Mouse (Mus musculus): ENCODE results near the gene Usp43. TPM values are rescaled to one million over a fixed set of nuclear protein-coding genes. Genes with fewer than 3 reads are reported as not detected.

Gene Usp43
- total and polyA plus RNA-seq, 3 experiments = 0.05 TPM; not detected in 2

DNA sequence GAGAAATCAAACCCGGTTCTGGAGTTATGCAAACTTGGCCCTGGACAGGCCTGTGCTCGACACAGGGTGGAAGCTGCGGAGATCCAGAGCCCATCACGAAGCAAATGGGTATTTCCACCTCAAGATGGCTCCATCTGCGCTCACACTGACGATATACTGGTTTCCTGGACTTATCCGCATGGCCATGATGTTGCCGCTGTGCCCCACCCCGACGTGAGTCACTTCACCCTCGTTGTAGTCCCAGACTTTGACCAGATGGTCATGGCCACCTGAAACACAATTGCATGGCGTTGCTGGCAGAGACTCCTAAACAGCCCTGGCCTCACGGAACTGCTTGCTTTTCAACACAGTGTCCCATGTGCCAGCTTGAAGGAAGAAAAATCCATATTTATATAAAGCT, 3.0 kb upstream of the Usp43 start:
- no peak overlapping the region for H3K4me3 ChIP-seq (ENCODE audit: low read depth, low read length)
- ATAC-seq (ENCODE audit: extremely low read depth, insufficient number of reproducible peaks, low FRiP score, poor library complexity, severe bottlenecking) (no peak), DNase-seq (ENCODE audit: low spot score) (no peak)
- no peaks in the 10 kb centered on the region for H3K27me3 ChIP-seq (ENCODE audit: insufficient read depth, low read length)
- no peaks in the 10 kb centered on the region for H3K4me1 ChIP-seq (ENCODE audit: insufficient read depth, low read depth, low read length)
- peaks cover 26% of the 10 kb centered on the region for H3K9me3 ChIP-seq (replicated peaks)
- TF ChIP-seq GATA2 (IDR thresholded peaks at IDR 0.05; ENCODE audit: borderline replicate concordance, low read depth, low read length) = no peak
- TF ChIP-seq TAL1 (conservative IDR thresholded peaks at IDR 0.05; ENCODE audit: low read depth, low read length) = no peak
- no peak for TF ChIP-seq GATA1 (IDR thresholded peaks at IDR 0.05; ENCODE audit: borderline replicate concordance, low read length)
- TF ChIP-seq POLR2AphosphoS5 (IDR thresholded peaks at IDR 0.05; ENCODE audit: insufficient replicate concordance, low read depth, low read length) = no peak
- TF ChIP-seq CTCF (IDR thresholded peaks at IDR 0.05; ENCODE audit: low read depth, low read length) = no peak
- no peaks in the 10 kb centered on the region for H3K36me3 ChIP-seq (replicated peaks)

DNA sequence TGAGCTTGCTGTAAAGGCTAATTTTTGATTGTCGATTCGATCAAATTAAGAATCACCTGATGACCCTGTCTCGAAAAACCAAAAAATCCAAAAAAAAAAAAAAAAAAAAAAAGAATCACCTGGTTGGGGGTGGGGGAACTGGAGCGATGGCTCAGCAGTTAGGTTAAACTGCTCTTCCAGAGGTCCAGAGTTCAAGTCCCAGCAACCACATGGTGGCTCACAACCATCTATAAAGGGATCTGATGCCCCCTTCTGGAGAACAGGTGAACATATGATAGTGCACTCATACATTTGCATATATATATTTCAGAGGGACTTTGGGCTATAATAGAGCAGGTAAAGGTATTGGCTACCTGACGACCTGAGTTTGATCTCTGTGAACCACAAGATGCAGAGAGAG, 1.8 kb upstream of the Usp43 start:
- H3K4me1 ChIP-seq (ENCODE audit: insufficient read depth, low read depth, low read length) = no peaks in the 10 kb centered on the region
- no peak overlapping the region for H3K4me3 ChIP-seq (ENCODE audit: low read depth, low read length)
- no peak for TF ChIP-seq GATA1 (IDR thresholded peaks at IDR 0.05; ENCODE audit: borderline replicate concordance, low read length)
- no peak for TF ChIP-seq TAL1 (conservative IDR thresholded peaks at IDR 0.05; ENCODE audit: low read depth, low read length)
- no peak for TF ChIP-seq GATA2 (IDR thresholded peaks at IDR 0.05; ENCODE audit: borderline replicate concordance, low read depth, low read length)
- TF ChIP-seq POLR2AphosphoS5 (IDR thresholded peaks at IDR 0.05; ENCODE audit: insufficient replicate concordance, low read depth, low read length) = no peak
- no peak for TF ChIP-seq CTCF (IDR thresholded peaks at IDR 0.05; ENCODE audit: low read depth, low read length)
- H3K36me3 ChIP-seq (replicated peaks) = no peaks in the 10 kb centered on the region
- no peak for ATAC-seq (ENCODE audit: extremely low read depth, insufficient number of reproducible peaks, low FRiP score, poor library complexity, severe bottlenecking)
- peaks cover 26% of the 10 kb centered on the region for H3K9me3 ChIP-seq (replicated peaks)
- no peak for DNase-seq (ENCODE audit: low spot score)
- H3K27me3 ChIP-seq (ENCODE audit: insufficient read depth, low read length) = no peaks in the 10 kb centered on the region

GRCm38 (mm10) chr11:67922755-67923125, 787 bp upstream of the Usp43 start:
- no peak for DNase-seq (ENCODE audit: low spot score)
- H3K4me3 ChIP-seq (ENCODE audit: low read depth, low read length) = no peak overlapping the region
- no peaks in the 10 kb centered on the region for H3K27me3 ChIP-seq (ENCODE audit: insufficient read depth, low read length)
- no peak for ATAC-seq (ENCODE audit: extremely low read depth, insufficient number of reproducible peaks, low FRiP score, poor library complexity, severe bottlenecking)
- TF ChIP-seq POLR2AphosphoS5 (IDR thresholded peaks at IDR 0.05; ENCODE audit: insufficient replicate concordance, low read depth, low read length) = no peak
- no peak for TF ChIP-seq GATA1 (IDR thresholded peaks at IDR 0.05; ENCODE audit: borderline replicate concordance, low read length)
- TF ChIP-seq CTCF (IDR thresholded peaks at IDR 0.05; ENCODE audit: low read depth, low read length) = no peak
- TF ChIP-seq GATA2 (IDR thresholded peaks at IDR 0.05; ENCODE audit: borderline replicate concordance, low read depth, low read length) = no peak
- TF ChIP-seq TAL1 (conservative IDR thresholded peaks at IDR 0.05; ENCODE audit: low read depth, low read length) = no peak
- H3K4me1 ChIP-seq (ENCODE audit: insufficient read depth, low read depth, low read length) = no peaks in the 10 kb centered on the region
- peaks cover 26% of the 10 kb centered on the region for H3K9me3 ChIP-seq (replicated peaks)
- H3K36me3 ChIP-seq (replicated peaks) = no peaks in the 10 kb centered on the region

DNA sequence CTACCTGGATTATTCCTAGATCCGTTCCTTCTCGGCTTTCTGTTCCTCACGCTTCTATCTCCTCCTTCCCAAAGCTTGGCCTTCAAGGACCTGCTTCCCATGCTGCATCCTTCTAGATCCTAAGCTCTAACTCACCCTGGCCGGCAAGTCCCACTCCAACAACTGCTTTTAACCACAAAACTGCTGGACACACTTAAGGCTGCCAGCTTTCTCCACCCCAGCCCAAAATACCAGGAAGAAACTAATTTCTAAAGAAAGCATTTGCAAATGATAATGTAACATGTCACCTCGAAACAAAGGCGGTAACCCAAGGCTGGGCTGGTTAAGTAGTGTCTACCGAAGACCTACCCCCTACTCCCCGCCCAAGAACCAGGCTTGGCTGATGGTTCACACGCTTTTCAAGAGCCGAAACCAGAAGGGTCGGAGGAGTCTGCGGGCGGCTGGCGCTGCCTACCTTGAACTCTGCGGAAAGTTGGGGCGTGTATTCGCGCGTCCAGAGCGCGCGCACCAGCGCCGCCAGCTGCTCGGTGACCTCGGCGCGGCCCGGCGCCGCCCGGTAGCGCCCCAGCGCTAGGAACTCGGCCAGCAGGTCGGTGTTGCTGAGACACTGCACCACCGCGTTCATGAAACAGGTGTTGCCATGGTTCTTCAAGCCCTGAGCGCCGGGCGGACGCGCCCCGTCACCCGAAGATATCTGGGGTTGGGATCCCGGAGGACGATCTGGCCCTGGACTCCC, 694 bp downstream of the Usp43 start:
- Histone ChIP-seq H3K4me3 (ENCODE audit: low read depth, low read length) (no peak overlapping the region), H3K27me3 (ENCODE audit: insufficient read depth, low read length) (no peaks in the 10 kb centered on the region), H3K4me1 (ENCODE audit: insufficient read depth, low read depth, low read length) (no peaks in the 10 kb centered on the region), H3K9me3 (replicated peaks) (peaks cover 26% of the 10 kb centered on the region), H3K36me3 (replicated peaks) (no peaks in the 10 kb centered on the region)
- TF ChIP-seq TAL1 (conservative IDR thresholded peaks at IDR 0.05; ENCODE audit: low read depth, low read length) (no peak), CTCF (IDR thresholded peaks at IDR 0.05; ENCODE audit: low read depth, low read length) (no peak), GATA2 (IDR thresholded peaks at IDR 0.05; ENCODE audit: borderline replicate concordance, low read depth, low read length) (no peak)
- ATAC-seq (ENCODE audit: extremely low read depth, insufficient number of reproducible peaks, low FRiP score, poor library complexity, severe bottlenecking) = no peak
- DNase-seq (ENCODE audit: low spot score) = no peak

DNA sequence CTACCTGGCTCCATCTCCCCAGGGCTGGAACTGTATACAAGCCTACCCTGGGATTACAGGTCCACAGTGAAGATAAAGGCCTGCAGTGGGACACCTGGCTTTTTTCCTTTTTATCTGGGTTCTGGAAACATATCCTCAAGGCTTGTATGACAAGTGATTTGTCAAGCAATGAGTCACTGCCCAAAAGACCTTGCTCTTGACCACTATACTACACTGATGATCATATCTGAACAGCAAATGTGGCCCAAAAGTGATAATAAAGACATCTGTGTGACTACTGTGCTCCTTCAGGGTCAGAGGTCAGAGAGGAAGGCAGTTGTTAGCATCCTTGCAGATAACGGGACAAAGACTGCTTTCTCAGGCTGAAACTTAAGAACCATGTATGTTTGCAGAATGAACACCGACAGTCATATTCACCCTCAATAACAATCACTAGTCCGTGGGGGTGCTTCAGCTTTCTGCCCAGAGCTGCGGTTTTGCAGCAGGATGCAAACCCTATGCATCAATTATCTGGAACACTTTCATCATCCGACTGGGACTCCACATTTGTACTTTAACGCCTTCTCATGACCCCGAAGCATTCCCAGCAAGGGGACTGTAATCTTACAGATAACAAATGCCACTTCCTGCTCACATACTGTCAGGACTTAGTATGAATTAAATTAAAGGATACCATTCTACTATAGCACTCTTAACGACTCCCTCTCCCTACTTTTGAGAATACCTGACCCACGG, 1.6 kb downstream of the Usp43 start:
- DNase-seq (ENCODE audit: low spot score) = no peak
- TF ChIP-seq TAL1 (conservative IDR thresholded peaks at IDR 0.05; ENCODE audit: low read depth, low read length) = no peak
- no peak for TF ChIP-seq GATA2 (IDR thresholded peaks at IDR 0.05; ENCODE audit: borderline replicate concordance, low read depth, low read length)
- no peak for TF ChIP-seq GATA1 (IDR thresholded peaks at IDR 0.05; ENCODE audit: borderline replicate concordance, low read length)
- no peak for TF ChIP-seq CTCF (IDR thresholded peaks at IDR 0.05; ENCODE audit: low read depth, low read length)
- no peak for TF ChIP-seq POLR2AphosphoS5 (IDR thresholded peaks at IDR 0.05; ENCODE audit: insufficient replicate concordance, low read depth, low read length)
- ATAC-seq (ENCODE audit: extremely low read depth, insufficient number of reproducible peaks, low FRiP score, poor library complexity, severe bottlenecking) = no peak
- Histone ChIP-seq H3K4me3 (ENCODE audit: low read depth, low read length) (no peak overlapping the region), H3K36me3 (replicated peaks) (no peaks in the 10 kb centered on the region), H3K4me1 (ENCODE audit: insufficient read depth, low read depth, low read length) (no peaks in the 10 kb centered on the region), H3K9me3 (replicated peaks) (peaks cover 26% of the 10 kb centered on the region), H3K27me3 (ENCODE audit: insufficient read depth, low read length) (no peaks in the 10 kb centered on the region)

DNA sequence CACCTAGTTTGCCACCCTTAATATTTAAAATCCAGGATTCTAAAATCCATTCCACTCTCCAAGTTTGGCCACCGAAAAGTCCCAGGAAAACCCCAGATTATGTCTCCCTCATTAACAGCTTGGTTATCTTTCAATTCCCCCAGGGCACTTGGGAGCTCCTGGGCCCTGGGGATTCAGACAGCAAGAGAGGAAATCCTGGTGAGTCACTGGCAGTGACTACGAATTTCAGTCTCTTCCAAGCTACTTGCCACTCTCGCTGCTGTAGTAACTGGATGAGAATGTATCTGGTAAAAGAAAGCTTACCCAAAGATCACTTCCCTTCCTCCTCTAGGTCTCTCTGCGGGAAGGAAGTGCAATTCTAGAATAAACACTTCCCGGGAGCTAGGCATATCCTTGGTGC, 2.4 kb downstream of the Usp43 start:
- H3K9me3 ChIP-seq (replicated peaks) = peaks cover 23% of the 10 kb centered on the region
- no peak for DNase-seq (ENCODE audit: low spot score)
- no peaks in the 10 kb centered on the region for H3K27me3 ChIP-seq (ENCODE audit: insufficient read depth, low read length)
- no peak overlapping the region for H3K4me3 ChIP-seq (ENCODE audit: low read depth, low read length)
- TF ChIP-seq TAL1 (conservative IDR thresholded peaks at IDR 0.05; ENCODE audit: low read depth, low read length) = no peak
- TF ChIP-seq CTCF (IDR thresholded peaks at IDR 0.05; ENCODE audit: low read depth, low read length) = no peak
- no peak for TF ChIP-seq GATA2 (IDR thresholded peaks at IDR 0.05; ENCODE audit: borderline replicate concordance, low read depth, low read length)
- TF ChIP-seq POLR2AphosphoS5 (IDR thresholded peaks at IDR 0.05; ENCODE audit: insufficient replicate concordance, low read depth, low read length) = no peak
- TF ChIP-seq GATA1 (IDR thresholded peaks at IDR 0.05; ENCODE audit: borderline replicate concordance, low read length) = no peak
- H3K36me3 ChIP-seq (replicated peaks) = no peaks in the 10 kb centered on the region
- no peak for ATAC-seq (ENCODE audit: extremely low read depth, insufficient number of reproducible peaks, low FRiP score, poor library complexity, severe bottlenecking)
- H3K4me1 ChIP-seq (ENCODE audit: insufficient read depth, low read depth, low read length) = no peaks in the 10 kb centered on the region

Data from G1E (cell line).